Mouse (Mus musculus): ENCODE results near the gene Tpo. TPM values are rescaled to one million over a fixed set of nuclear protein-coding genes. Genes with fewer than 3 reads are reported as not detected.

Tpo gene
- polyA plus RNA-seq, 1 experiment from 2014 or later = not detected

GRCm38 (mm10) chr12:30159788-30160187, 27.4 kb upstream of the Tpo start:
- H3K27me3 ChIP-seq (replicated peaks; ENCODE audit: control insufficient read depth, insufficient read depth, low read length) = no peaks in the 10 kb centered on the region
- H3K36me3 ChIP-seq (ENCODE audit: control insufficient read depth, insufficient read depth, low read length) = no peaks in the 10 kb centered on the region
- 86% methylated on average over 8 of the region's 8 CpGs for WGBS
- no peaks in the 10 kb centered on the region for H3K9me3 ChIP-seq (ENCODE audit: control insufficient read depth, low read length)
- ATAC-seq = no peak
- no peaks in the 10 kb centered on the region for H3K4me1 ChIP-seq (ENCODE audit: control insufficient read depth, insufficient read depth, low read length)
- H3K27ac ChIP-seq (ENCODE audit: low read length) = no peak overlapping the region
- H3K9ac ChIP-seq (ENCODE audit: low read depth, low read length) = no peak overlapping the region
- no peak overlapping the region for H3K4me2 ChIP-seq (ENCODE audit: low read depth, low read length)
- no peak overlapping the region for H3K4me3 ChIP-seq (ENCODE audit: low read length)

- no peaks in the 10 kb centered on the region for H3K9me3 ChIP-seq (ENCODE audit: control insufficient read depth, low read length)
- H3K4me2 ChIP-seq (ENCODE audit: low read depth, low read length) = no peak overlapping the region
- no peaks in the 10 kb centered on the region for H3K4me1 ChIP-seq (ENCODE audit: control insufficient read depth, insufficient read depth, low read length)
- no peak overlapping the region for H3K27ac ChIP-seq (ENCODE audit: low read length)
- 62% methylated on average over 7 of the region's 7 CpGs for WGBS
- H3K27me3 ChIP-seq (replicated peaks; ENCODE audit: control insufficient read depth, insufficient read depth, low read length) = no peaks in the 10 kb centered on the region
- H3K9ac ChIP-seq (ENCODE audit: low read depth, low read length) = no peak overlapping the region
- H3K4me3 ChIP-seq (ENCODE audit: low read length) = no peak overlapping the region
- no peak for ATAC-seq
- H3K36me3 ChIP-seq (ENCODE audit: control insufficient read depth, insufficient read depth, low read length) = no peaks in the 10 kb centered on the region
Measured at GRCm38 (mm10) chr12:30154079-30154673, 21.8 kb upstream of the Tpo start.

- H3K27me3 ChIP-seq (replicated peaks; ENCODE audit: control insufficient read depth, insufficient read depth, low read length) = no peaks in the 10 kb centered on the region
- H3K36me3 ChIP-seq (ENCODE audit: control insufficient read depth, insufficient read depth, low read length) = no peaks in the 10 kb centered on the region
- 73% methylated on average over 3 of the region's 3 CpGs for WGBS
- no peak overlapping the region for H3K27ac ChIP-seq (ENCODE audit: low read length)
- no peaks in the 10 kb centered on the region for H3K9me3 ChIP-seq (ENCODE audit: control insufficient read depth, low read length)
- H3K4me3 ChIP-seq (ENCODE audit: low read length) = no peak overlapping the region
- ATAC-seq = no peak
- H3K9ac ChIP-seq (ENCODE audit: low read depth, low read length) = no peak overlapping the region
- H3K4me1 ChIP-seq (ENCODE audit: control insufficient read depth, insufficient read depth, low read length) = no peaks in the 10 kb centered on the region
- no peak overlapping the region for H3K4me2 ChIP-seq (ENCODE audit: low read depth, low read length)
Measured at GRCm38 (mm10) chr12:30142085-30142484, 9.7 kb upstream of the Tpo start.

- H3K4me3 ChIP-seq (ENCODE audit: low read length) = no peak overlapping the region
- no peaks in the 10 kb centered on the region for H3K27me3 ChIP-seq (replicated peaks; ENCODE audit: control insufficient read depth, insufficient read depth, low read length)
- 77% methylated on average over 6 of the region's 6 CpGs for WGBS
- H3K36me3 ChIP-seq (ENCODE audit: control insufficient read depth, insufficient read depth, low read length) = no peaks in the 10 kb centered on the region
- no peak overlapping the region for H3K9ac ChIP-seq (ENCODE audit: low read depth, low read length)
- H3K27ac ChIP-seq (ENCODE audit: low read length) = no peak overlapping the region
- H3K4me2 ChIP-seq (ENCODE audit: low read depth, low read length) = no peak overlapping the region
- H3K9me3 ChIP-seq (ENCODE audit: control insufficient read depth, low read length) = no peaks in the 10 kb centered on the region
- no peak for ATAC-seq
- no peaks in the 10 kb centered on the region for H3K4me1 ChIP-seq (ENCODE audit: control insufficient read depth, insufficient read depth, low read length)
Measured at GRCm38 (mm10) chr12:30129411-30129716, 3.1 kb downstream of the Tpo start.

GRCm38 (mm10) chr12:30128561-30129410, 3.6 kb downstream of the Tpo start:
- 68% methylated on average over 7 of the region's 7 CpGs for WGBS
- H3K9me3 ChIP-seq (ENCODE audit: control insufficient read depth, low read length) = no peaks in the 10 kb centered on the region
- no peaks in the 10 kb centered on the region for H3K4me1 ChIP-seq (ENCODE audit: control insufficient read depth, insufficient read depth, low read length)
- H3K36me3 ChIP-seq (ENCODE audit: control insufficient read depth, insufficient read depth, low read length) = no peaks in the 10 kb centered on the region
- no peak overlapping the region for H3K4me3 ChIP-seq (ENCODE audit: low read length)
- no peak overlapping the region for H3K4me2 ChIP-seq (ENCODE audit: low read depth, low read length)
- no peak overlapping the region for H3K27ac ChIP-seq (ENCODE audit: low read length)
- H3K27me3 ChIP-seq (replicated peaks; ENCODE audit: control insufficient read depth, insufficient read depth, low read length) = no peaks in the 10 kb centered on the region
- no peak for ATAC-seq
- H3K9ac ChIP-seq (ENCODE audit: low read depth, low read length) = no peak overlapping the region

GRCm38 (mm10) chr12:30122347-30122746, 10.1 kb downstream of the Tpo start:
- Histone ChIP-seq H3K4me1 (ENCODE audit: control insufficient read depth, insufficient read depth, low read length) (no peaks in the 10 kb centered on the region), H3K4me2 (ENCODE audit: low read depth, low read length) (no peak overlapping the region), H3K27me3 (replicated peaks; ENCODE audit: control insufficient read depth, insufficient read depth, low read length) (no peaks in the 10 kb centered on the region), H3K9me3 (ENCODE audit: control insufficient read depth, low read length) (no peaks in the 10 kb centered on the region), H3K4me3 (ENCODE audit: low read length) (no peak overlapping the region), H3K27ac (ENCODE audit: low read length) (no peak overlapping the region), H3K36me3 (ENCODE audit: control insufficient read depth, insufficient read depth, low read length) (no peaks in the 10 kb centered on the region), H3K9ac (ENCODE audit: low read depth, low read length) (no peak overlapping the region)
- ATAC-seq = no peak
- 57% methylated on average over 7 of the region's 7 CpGs for WGBS

- 94% methylated on average over 2 of the region's 2 CpGs for WGBS
- Histone ChIP-seq H3K27me3 (replicated peaks; ENCODE audit: control insufficient read depth, insufficient read depth, low read length) (no peaks in the 10 kb centered on the region), H3K9ac (ENCODE audit: low read depth, low read length) (no peak overlapping the region), H3K4me3 (ENCODE audit: low read length) (no peak overlapping the region), H3K9me3 (ENCODE audit: control insufficient read depth, low read length) (no peaks in the 10 kb centered on the region), H3K4me2 (ENCODE audit: low read depth, low read length) (no peak overlapping the region), H3K27ac (ENCODE audit: low read length) (no peak overlapping the region), H3K4me1 (ENCODE audit: control insufficient read depth, insufficient read depth, low read length) (no peaks in the 10 kb centered on the region), H3K36me3 (ENCODE audit: control insufficient read depth, insufficient read depth, low read length) (no peaks in the 10 kb centered on the region)
- no peak for ATAC-seq
Measured at GRCm38 (mm10) chr12:30112271-30112670, 20.2 kb downstream of the Tpo start.

- no peak overlapping the region for H3K4me3 ChIP-seq (ENCODE audit: low read length)
- no peak for ATAC-seq
- no peaks in the 10 kb centered on the region for H3K4me1 ChIP-seq (ENCODE audit: control insufficient read depth, insufficient read depth, low read length)
- H3K9ac ChIP-seq (ENCODE audit: low read depth, low read length) = no peak overlapping the region
- no peaks in the 10 kb centered on the region for H3K36me3 ChIP-seq (ENCODE audit: control insufficient read depth, insufficient read depth, low read length)
- H3K27me3 ChIP-seq (replicated peaks; ENCODE audit: control insufficient read depth, insufficient read depth, low read length) = no peaks in the 10 kb centered on the region
- no peak overlapping the region for H3K4me2 ChIP-seq (ENCODE audit: low read depth, low read length)
- WGBS = 77% methylated on average over 14 of the region's 14 CpGs
- no peaks in the 10 kb centered on the region for H3K9me3 ChIP-seq (ENCODE audit: control insufficient read depth, low read length)
- H3K27ac ChIP-seq (ENCODE audit: low read length) = no peak overlapping the region
Measured at GRCm38 (mm10) chr12:30109646-30110605, 22.5 kb downstream of the Tpo start.

GRCm38 (mm10) chr12:30102891-30103565, 29.4 kb downstream of the Tpo start:
- no peak overlapping the region for H3K4me3 ChIP-seq (ENCODE audit: low read length)
- H3K9ac ChIP-seq (ENCODE audit: low read depth, low read length) = no peak overlapping the region
- ATAC-seq = no peak
- H3K4me1 ChIP-seq (ENCODE audit: control insufficient read depth, insufficient read depth, low read length) = no peaks in the 10 kb centered on the region
- no peak overlapping the region for H3K4me2 ChIP-seq (ENCODE audit: low read depth, low read length)
- H3K27ac ChIP-seq (ENCODE audit: low read length) = no peak overlapping the region
- H3K36me3 ChIP-seq (ENCODE audit: control insufficient read depth, insufficient read depth, low read length) = no peaks in the 10 kb centered on the region
- WGBS = 29% methylated on average over 29 of the region's 29 CpGs
- no peaks in the 10 kb centered on the region for H3K27me3 ChIP-seq (replicated peaks; ENCODE audit: control insufficient read depth, insufficient read depth, low read length)
- no peaks in the 10 kb centered on the region for H3K9me3 ChIP-seq (ENCODE audit: control insufficient read depth, low read length)

Measured in intestine, embryonic 16.5 days (tissue).